Mouse (Mus musculus): ENCODE measurements at regions not wholly inside any gene's neighbourhood (a gene's known extent, or its start where the extent isn't known, plus 50 kb on each side); places are given as distances from the start of the nearest gene placed in this dataset.

- DNase-seq, result no peak
Observed at GRCm38 (mm10) chr6:61127238-61127637, 52.9 kb upstream of the Ccser1 start.

- DNase-seq, result peak; percentile 16
Observed at GRCm38 (mm10) chr6:61128211-61128610, 51.9 kb upstream of the Ccser1 start.

Data from kidney, postnatal 14 days (tissue).